Mouse (Mus musculus): ENCODE results near the gene Pparg.

The Pparg gene

GRCm38 (mm10) chr6:115463338-115463737, 102.6 kb downstream of the Pparg start:
- no peak for DNase-seq (ENCODE audit: low spot score)

- no peak for DNase-seq (ENCODE audit: low spot score)
Measured at GRCm38 (mm10) chr6:115464661-115465060, 103.9 kb downstream of the Pparg start.

GRCm38 (mm10) chr6:115465463-115465862, 104.7 kb downstream of the Pparg start:
- DNase-seq (ENCODE audit: low spot score): no peak

GRCm38 (mm10) chr6:115465876-115466275, 105.1 kb downstream of the Pparg start:
- DNase-seq (ENCODE audit: low spot score): no peak

- no peak for DNase-seq (ENCODE audit: low spot score)
Measured at GRCm38 (mm10) chr6:115466601-115467000, 105.8 kb downstream of the Pparg start.

GRCm38 (mm10) chr6:115469666-115470581, 109.2 kb downstream of the Pparg start:
- no peak for DNase-seq (ENCODE audit: low spot score)

GRCm38 (mm10) chr6:115471956-115472355, 111.2 kb downstream of the Pparg start:
- no peak for DNase-seq (ENCODE audit: low spot score)

GRCm38 (mm10) chr6:115477081-115477695, 116.4 kb downstream of the Pparg start:
- no peak for DNase-seq (ENCODE audit: low spot score)

- DNase-seq (ENCODE audit: low spot score): no peak
Measured at GRCm38 (mm10) chr6:115479963-115480321, 119.2 kb downstream of the Pparg start.

- DNase-seq (ENCODE audit: low spot score): peak; percentile 72
Measured at GRCm38 (mm10) chr6:115480322-115481017, 119.7 kb downstream of the Pparg start.

GRCm38 (mm10) chr6:115481018-115481354, 120.2 kb downstream of the Pparg start:
- DNase-seq (ENCODE audit: low spot score): no peak

- no peak for DNase-seq (ENCODE audit: low spot score)
Measured at GRCm38 (mm10) chr6:115481603-115482002, 120.9 kb downstream of the Pparg start.

- no peak for DNase-seq (ENCODE audit: low spot score)
Measured at GRCm38 (mm10) chr6:115485635-115486034, 124.9 kb downstream of the Pparg start.

- no peak for DNase-seq (ENCODE audit: low spot score)
Measured at GRCm38 (mm10) chr6:115489831-115490230, 129.1 kb downstream of the Pparg start.

GRCm38 (mm10) chr6:115492952-115493613, 132.3 kb downstream of the Pparg start:
- peak; percentile 38 for DNase-seq (ENCODE audit: low spot score)

GRCm38 (mm10) chr6:115493824-115494223, 133.1 kb downstream of the Pparg start:
- DNase-seq (ENCODE audit: low spot score): no peak

GRCm38 (mm10) chr6:115499540-115499939, 138.8 kb downstream of the Pparg start:
- DNase-seq (ENCODE audit: low spot score): peak; percentile 57

- no peak for DNase-seq (ENCODE audit: low spot score)
Measured at GRCm38 (mm10) chr6:115500234-115500633, 139.5 kb downstream of the Pparg start.

- DNase-seq (ENCODE audit: low spot score): peak; percentile 46
Measured at GRCm38 (mm10) chr6:115501131-115501530, 140.4 kb downstream of the Pparg start.

GRCm38 (mm10) chr6:115503038-115503437, 142.3 kb downstream of the Pparg start:
- DNase-seq (ENCODE audit: low spot score): no peak

GRCm38 (mm10) chr6:115503549-115504159, 142.9 kb downstream of the Pparg start:
- peak; percentile 69 for DNase-seq (ENCODE audit: low spot score)

GRCm38 (mm10) chr6:115504160-115504558, 143.4 kb downstream of the Pparg start:
- no peak for DNase-seq (ENCODE audit: low spot score)
